Mouse (Mus musculus) spleen, postnatal 4 days (tissue): ENCODE results near the gene Zfp148.

Experiments
- DNase-seq, 2 experiments: peaks; one replicate each; pipeline ENCODE4 v3.0.0; 2022; ENCODE audit warnings: low spot score in 2 of 2

Gene Zfp148

DNA sequence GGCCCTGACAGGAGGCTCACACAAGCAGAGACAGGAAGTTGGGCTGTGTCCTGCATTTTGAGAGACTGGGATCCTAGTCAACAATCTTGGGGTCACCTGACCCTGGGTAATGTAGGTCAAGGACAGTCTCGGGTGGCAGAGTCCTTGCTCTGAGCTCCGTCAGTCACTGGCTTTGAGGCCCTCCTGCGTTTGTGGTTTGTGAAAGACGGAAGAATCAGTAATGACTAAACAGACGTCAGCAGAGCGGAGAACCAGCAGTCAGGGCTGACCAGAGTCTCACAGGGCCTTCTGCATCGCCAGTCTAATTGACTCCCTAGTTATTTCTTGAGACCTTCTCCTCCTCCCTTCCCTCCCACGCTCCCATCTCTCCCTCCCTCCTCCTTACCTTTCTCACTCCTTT lies 150.5 kb downstream of the Zfp148 start:
- no peak for DNase-seq

DNA sequence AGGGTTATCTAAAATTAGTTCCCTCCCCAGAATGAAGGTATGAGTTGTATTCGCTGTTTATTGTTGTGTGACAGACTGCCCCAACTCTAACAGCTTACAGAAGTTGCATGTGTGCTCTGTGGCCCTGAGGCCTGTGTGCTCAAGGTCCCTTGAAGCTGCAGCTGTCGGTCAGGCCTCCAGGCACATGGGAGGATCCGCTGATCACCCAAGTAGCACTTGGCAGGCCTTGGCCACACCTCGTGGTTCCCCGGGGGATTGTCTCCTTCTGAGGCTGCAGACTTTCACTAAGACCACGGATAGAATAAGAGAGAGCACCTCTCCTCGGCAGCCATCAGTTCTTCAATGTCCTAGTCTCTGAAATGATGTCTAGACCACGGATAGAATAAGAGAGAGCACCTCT lies 155.8 kb downstream of the Zfp148 start:
- DNase-seq: peak in 1 of 2 experiments; percentile 32

DNA sequence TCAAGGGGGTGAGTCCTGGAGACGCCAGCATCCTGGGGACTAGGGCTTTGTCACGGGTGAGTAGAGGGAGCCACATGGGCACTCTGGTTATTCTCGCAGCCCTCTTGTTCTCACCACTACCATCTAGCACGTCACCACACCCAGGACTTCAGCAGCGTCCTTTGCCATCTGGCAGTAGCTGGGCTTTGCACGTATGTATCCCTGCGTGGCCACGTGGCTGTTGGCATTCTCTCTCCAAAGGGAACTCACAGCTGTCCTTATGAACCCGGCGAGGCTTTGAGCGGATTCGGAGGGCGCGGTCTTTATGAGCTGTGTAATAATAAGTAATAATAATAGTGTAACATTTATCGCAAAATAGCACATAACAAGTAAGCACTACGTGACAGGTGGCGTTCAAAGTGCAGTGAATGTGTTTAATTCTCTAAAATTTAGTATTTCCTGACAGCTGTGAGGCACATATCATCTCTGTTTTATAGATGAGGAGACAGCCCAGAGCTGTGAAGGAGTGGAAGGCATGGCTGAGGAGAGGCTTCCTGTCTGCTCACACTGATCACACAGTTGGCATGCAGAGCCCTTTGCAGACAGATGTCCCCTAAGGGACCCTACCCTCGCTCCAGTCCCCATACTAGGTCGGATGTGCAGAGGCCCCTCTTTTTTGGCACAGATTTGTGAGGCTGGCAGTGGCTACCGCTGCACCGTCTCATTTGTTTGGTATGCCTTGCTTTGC lies 157.0 kb downstream of the Zfp148 start:
- DNase-seq: no peak

DNA sequence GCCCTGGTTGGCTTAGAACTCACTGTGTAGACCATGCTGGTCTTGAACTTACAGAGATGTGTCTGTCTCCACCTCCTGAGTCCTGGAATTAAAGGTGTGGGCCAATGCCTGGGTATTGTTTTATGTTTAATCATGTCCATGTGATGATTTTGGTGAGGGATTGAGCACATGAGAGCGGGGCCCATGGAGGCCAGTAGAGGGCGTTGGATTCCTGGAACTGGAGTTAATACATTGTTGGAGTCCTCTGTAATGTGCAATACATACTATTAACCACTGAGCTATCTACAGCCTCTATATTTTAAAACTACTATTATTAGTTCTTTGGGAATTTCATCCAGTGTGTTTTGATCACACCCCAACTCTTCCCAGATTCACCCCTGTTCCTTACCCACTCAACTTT lies 163.7 kb downstream of the Zfp148 start:
- no peak for DNase-seq

DNA sequence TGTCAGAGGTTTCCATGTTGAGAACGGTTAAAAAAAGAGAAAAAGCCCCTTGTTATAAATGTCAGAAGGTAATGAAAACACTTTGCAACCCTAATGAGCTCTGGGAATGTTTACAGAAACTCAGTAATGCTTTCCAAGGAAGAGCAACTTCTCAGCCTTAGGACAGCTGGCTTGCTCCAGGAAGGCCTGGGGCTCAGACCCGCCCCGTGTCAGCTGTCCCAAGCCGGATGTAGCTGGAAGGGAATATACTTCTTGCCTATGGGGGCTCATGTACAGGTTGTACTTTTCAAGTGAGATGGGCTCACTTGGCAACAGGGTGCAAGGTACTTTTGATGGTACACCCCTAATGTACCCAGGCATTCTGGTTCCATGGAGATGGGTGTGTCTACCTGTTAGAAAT lies 164.9 kb downstream of the Zfp148 start:
- no peak for DNase-seq

DNA sequence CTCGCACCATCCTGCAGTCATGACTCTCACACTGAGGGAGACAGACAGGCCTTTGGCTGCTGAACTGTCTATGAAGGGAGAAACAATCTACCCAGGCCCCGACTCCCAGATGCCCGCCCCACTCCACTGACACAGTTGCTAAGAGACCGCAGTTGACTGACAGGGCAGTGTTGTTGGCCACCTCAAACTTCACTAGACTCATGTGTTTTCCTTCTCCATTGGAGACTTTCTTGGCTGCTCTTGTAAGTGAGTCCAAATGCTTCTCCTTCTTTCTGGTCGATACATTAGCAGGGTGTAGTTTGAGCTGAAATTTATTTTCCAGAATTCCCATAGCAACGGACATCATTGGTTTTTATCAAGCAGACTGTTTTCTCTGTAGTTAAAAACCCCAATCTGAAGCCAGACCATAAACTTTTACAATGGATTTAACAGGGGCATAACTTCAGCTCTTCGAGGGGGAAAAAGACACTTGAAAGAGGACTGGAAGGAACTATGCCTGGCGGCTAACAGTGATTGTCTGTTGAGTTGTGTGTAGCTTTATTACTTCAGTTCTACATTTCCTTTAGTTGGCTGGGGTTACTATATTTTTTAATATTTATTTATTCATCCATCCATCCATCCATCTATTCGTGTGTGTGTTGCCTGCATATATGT lies 173.2 kb downstream of the Zfp148 start:
- no peak for DNase-seq
